Mouse (Mus musculus) T-helper 1 cell (primary cell): ENCODE results near the gene Mapk1ip1.

Source experiments
- in situ Hi-C: fragments of 300-600 bp; cut with MboI, MseI; formaldehyde crosslinking; loops from one replicate; pipeline ENCODE4 v1.15.1; 2025; ENCODE audit warnings: high pct_unique_total_duplicates

The Mapk1ip1 gene

GRCm38 (mm10) chr7:138845544-138846391, at the start of gene Mapk1ip1, which contains the start of gene Ppp2r2d:
Mapk1ip1 (minus strand) TSS chr7:138846273.
Ppp2r2d (plus strand) TSS chr7:138846079.
- in situ Hi-C loops, result no loop called here

GRCm38 (mm10) chr7:138885365-138886289, 39.6 kb upstream of the Mapk1ip1 start:
- in situ Hi-C loops, result no loop called here

GRCm38 (mm10) chr7:138883724-138884123, 37.7 kb upstream of the Mapk1ip1 start:
- in situ Hi-C loops, result no loop called here

GRCm38 (mm10) chr7:138875031-138875430, 29.0 kb upstream of the Mapk1ip1 start:
- in situ Hi-C loops, result no loop called here

GRCm38 (mm10) chr7:138872956-138873355, 26.9 kb upstream of the Mapk1ip1 start:
- in situ Hi-C loops, result no loop called here

- in situ Hi-C loops, result no loop called here
These were observed 22.2 kb upstream of the Mapk1ip1 start for GRCm38 (mm10) chr7:138868316-138868715.

GRCm38 (mm10) chr7:138867286-138867685, 21.2 kb upstream of the Mapk1ip1 start:
- in situ Hi-C loops, result no loop called here

- in situ Hi-C loops, result no loop called here
These were observed 18.7 kb upstream of the Mapk1ip1 start for GRCm38 (mm10) chr7:138864776-138865175.

GRCm38 (mm10) chr7:138863950-138864572, 18.0 kb upstream of the Mapk1ip1 start:
- in situ Hi-C loops, result no loop called here

GRCm38 (mm10) chr7:138856670-138857069, 10.6 kb upstream of the Mapk1ip1 start:
- in situ Hi-C loops, result no loop called here

GRCm38 (mm10) chr7:138854201-138854600, 8.1 kb upstream of the Mapk1ip1 start:
- in situ Hi-C loops, result no loop called here

GRCm38 (mm10) chr7:138853417-138854031, 7.5 kb upstream of the Mapk1ip1 start:
- in situ Hi-C loops, result no loop called here

GRCm38 (mm10) chr7:138850083-138850482, 4.0 kb upstream of the Mapk1ip1 start:
- in situ Hi-C loops, result no loop called here

- in situ Hi-C loops, result no loop called here
These were observed 2.2 kb upstream of the Mapk1ip1 start for GRCm38 (mm10) chr7:138848028-138848920.

- in situ Hi-C loops, result no loop called here
These were observed 1.4 kb upstream of the Mapk1ip1 start for GRCm38 (mm10) chr7:138847316-138848027.

GRCm38 (mm10) chr7:138846502-138846991, 474 bp upstream of the Mapk1ip1 start:
- in situ Hi-C loops, result no loop called here

- in situ Hi-C loops, result no loop called here
These were observed 962 bp downstream of the Mapk1ip1 start for GRCm38 (mm10) chr7:138845111-138845510.

- in situ Hi-C loops, result loop anchor here (5.0 kb wide), 1 partner anchor 79 kb away; no protein-coding TSS in a partner anchor
These were observed 2.7 kb downstream of the Mapk1ip1 start for GRCm38 (mm10) chr7:138843421-138843820.

- in situ Hi-C loops, result loop anchor here (5.0 kb wide), 1 partner anchor 81 kb away; no protein-coding TSS in a partner anchor
These were observed 4.5 kb downstream of the Mapk1ip1 start for GRCm38 (mm10) chr7:138841436-138842151.
